In genomic region chr14:122978871-122979270, GRCm38 (mm10) we compare ENCODE assay signal across 24 mouse cellular contexts. TPM values are rescaled to one million over a fixed set of nuclear protein-coding genes. Genes with fewer than 3 reads are reported as not detected.
DNase-seq lines count a peak whose midpoint lies in the region; ATAC-seq and TF ChIP-seq lines count a peak whose summit lies in the region.
"Had no signal": no experiment of that assay in that cellular context is flagged by ENCODE, and none has a peak within 500 bp of the region (broad histone marks: within the 10 kb centered on the region; RNA-seq: fewer than 3 reads in every experiment).

No protein-coding gene starts in this region.

- peak; percentile 13 to 31 for DNase-seq in kidney, adult 8-10 months
- no peak for DNase-seq in kidney, adult 18-20 months
- DNase-seq in liver, adult 2 months (ENCODE audit: extremely low read depth, low read depth, low spot score), result peak; percentile 73
- no peak for DNase-seq in liver, embryonic 11.5 days (ENCODE audit: low spot score)
- no peak for DNase-seq in thymus, postnatal 36 days
- DNase-seq: adrenal gland, adult 8-10 months; adrenal gland, postnatal 25 days; cerebellum, adult 11-12 months; cerebellum, adult 8-10 months; cerebellum, postnatal 10 days; cerebellum, postnatal 36 days; gastrocnemius, postnatal 25 days; heart, adult 2 months had no signal

- H3K36me3 ChIP-seq in liver, adult 2 months (ENCODE audit: control insufficient read depth, insufficient read depth, low read length), result no peaks in the 10 kb centered on the region
- H3K36me3 ChIP-seq in liver, embryonic 11.5 days (ENCODE audit: control insufficient read depth, insufficient read depth, low read length), result no peaks in the 10 kb centered on the region
- H3K36me3 ChIP-seq: forebrain, embryonic 12.5 days; forebrain, embryonic 15.5 days; hindbrain, embryonic 12.5 days; hindbrain, embryonic 15.5 days had no signal

- no peak overlapping the region for H3K4me3 ChIP-seq in liver, adult 2 months (ENCODE audit: insufficient read depth, low read depth, low read length)
- H3K4me3 ChIP-seq in liver, embryonic 11.5 days (ENCODE audit: low read depth, low read length), result no peak overlapping the region
- H3K4me3 ChIP-seq: embryonic facial prominence, embryonic 10.5 days; embryonic facial prominence, embryonic 13.5 days; erythroblast, embryonic 14.5 days; forebrain, embryonic 12.5 days; forebrain, embryonic 15.5 days; heart, adult 2 months; hindbrain, embryonic 12.5 days; hindbrain, embryonic 15.5 days had no signal

- TF ChIP-seq CTCF in liver, adult 2 months (IDR thresholded peaks at IDR 0.05; ENCODE audit: low read depth, low read length), result no peak

- H3K4me2 ChIP-seq in liver, embryonic 11.5 days, result no peak overlapping the region
- H3K4me2 ChIP-seq: embryonic facial prominence, embryonic 13.5 days; forebrain, embryonic 12.5 days; forebrain, embryonic 15.5 days; heart, embryonic 11.5 days; hindbrain, embryonic 12.5 days; hindbrain, embryonic 15.5 days had no signal

- H3K27ac ChIP-seq in liver, adult 2 months (replicated peaks; ENCODE audit: insufficient read depth, low read depth, low read length), result no peak overlapping the region
- H3K27ac ChIP-seq in liver, embryonic 11.5 days (ENCODE audit: low read depth, low read length), result no peak overlapping the region
- H3K27ac ChIP-seq: embryonic facial prominence, embryonic 10.5 days; embryonic facial prominence, embryonic 13.5 days; forebrain, embryonic 12.5 days; forebrain, embryonic 15.5 days; heart, adult 2 months; hindbrain, embryonic 12.5 days; hindbrain, embryonic 15.5 days had no signal

- no peak for TF ChIP-seq POLR2A in liver, adult 2 months (IDR thresholded peaks at IDR 0.05; ENCODE audit: extremely low read depth, insufficient read depth, low read length)

- H3K4me1 ChIP-seq in liver, adult 2 months (ENCODE audit: control insufficient read depth, insufficient read depth, low read length), result peaks cover 8% of the 10 kb centered on the region
- H3K4me1 ChIP-seq in liver, embryonic 11.5 days (replicated peaks; ENCODE audit: control insufficient read depth, insufficient read depth, low read length), result no peaks in the 10 kb centered on the region; the same call in 1 of the 2 replicates

- WGBS in liver, adult 2 months, result 56% methylated on average over 3 of the region's 3 CpGs
- 71% methylated on average over 3 of the region's 3 CpGs for WGBS in liver, embryonic 11.5 days

- no peaks in the 10 kb centered on the region for H3K27me3 ChIP-seq in liver, adult 2 months (ENCODE audit: control insufficient read depth, insufficient read depth, low read length)
- H3K27me3 ChIP-seq in liver, embryonic 11.5 days (replicated peaks; ENCODE audit: control insufficient read depth, insufficient read depth, low read length), result no peaks in the 10 kb centered on the region; the same call in 1 of the 2 replicates
- H3K27me3 ChIP-seq: embryonic facial prominence, embryonic 13.5 days; forebrain, embryonic 12.5 days; forebrain, embryonic 15.5 days; hindbrain, embryonic 12.5 days; hindbrain, embryonic 15.5 days had no signal

- H3K79me2 ChIP-seq in liver, adult 2 months (ENCODE audit: control insufficient read depth, insufficient read depth, low read length), result no peaks in the 10 kb centered on the region

- no peak for ATAC-seq in liver, embryonic 11.5 days (replicated peaks; ENCODE audit: low FRiP score)
- peak; percentile 6 for ATAC-seq in CD4-positive, CD25-positive, alpha-beta regulatory T cell, adult 4 months
- ATAC-seq in inflammation-experienced regulatory T-cells, adult 6 months, result peak; percentile 4
- ATAC-seq: activated CD4-positive, CD25-positive, alpha-beta regulatory T cell, adult 4 months; forebrain, embryonic 15.5 days had no signal

- H3K9me3 ChIP-seq in liver, embryonic 11.5 days (ENCODE audit: control insufficient read depth, low read length), result no peaks in the 10 kb centered on the region
- H3K9me3 ChIP-seq: embryonic facial prominence, embryonic 10.5 days; embryonic facial prominence, embryonic 13.5 days; forebrain, embryonic 12.5 days; forebrain, embryonic 15.5 days; hindbrain, embryonic 12.5 days; hindbrain, embryonic 15.5 days had no signal

- no peak overlapping the region for H3K9ac ChIP-seq in liver, adult 2 months (ENCODE audit: low read depth, low read length)
- H3K9ac ChIP-seq in liver, embryonic 11.5 days (ENCODE audit: low read depth, low read length), result no peak overlapping the region
- H3K9ac ChIP-seq: embryonic facial prominence, embryonic 13.5 days; forebrain, embryonic 12.5 days; forebrain, embryonic 15.5 days; hindbrain, embryonic 12.5 days; hindbrain, embryonic 15.5 days had no signal

RNA-seq across cellular contexts. Expression of gene Tmtc4, which starts 5.0 kb away (rescaled TPM):
- 6.1 and 7.0 TPM in 2 replicates for total RNA-seq in liver, adult 2 months (2014; rRNA removed)
- 3.9 and 5.3 TPM in 2 replicates for polyA plus RNA-seq in liver, adult 2 months (2012; rRNA removed)
- 8.3 and 9.8 TPM in 2 replicates for polyA plus RNA-seq in liver, embryonic 11.5 days (2014; fragmentation: Nextera tagmentation; extraction: Ambion mirVana)
- polyA plus RNA-seq in CD4-positive, CD25-positive, alpha-beta regulatory T cell, adult 4 months (2017; shearing (Covaris generic)), result 10 to 100 TPM; 28.3 to 29.9 TPM
- 10 to 100 TPM in 2 of 3 experiments, 1 to 10 TPM in 1; 9.1 to 24.4 (median 21.4) TPM for polyA plus RNA-seq in inflammation-experienced regulatory T-cells, adult 6 months (2017; shearing (Covaris generic))
- polyA plus RNA-seq: erythroblast, embryonic 14.5 days had no signal

Comparison
In these comparisons a context has a peak if more than half of its experiments do, and no peak if none do; other contexts are left out.
1. DNase-seq: peak in kidney, adult 8-10 months (2 of 2) and liver, adult 2 months (single experiment); none in kidney, adult 18-20 months (single experiment), liver, embryonic 11.5 days (single experiment) and thymus, postnatal 36 days (0 of 2).